Mouse (Mus musculus) liver, embryonic 14.5 days (tissue): ENCODE data around the gene Cyp2j9. TPM values are rescaled to one million over a fixed set of nuclear protein-coding genes. Genes with fewer than 3 reads are reported as not detected.

Source experiments
- ATAC-seq: fragments of 200-750 bp; cut with Nextera tagmentation; 2 replicates; pipeline ENCODE4 v1.8.0; 2017; ENCODE audit warnings: moderate number of reproducible peaks, mild to moderate bottlenecking, moderate library complexity; ENCODE audit not compliant: insufficient read depth
- DNase-seq, 3 experiments: peaks; one replicate each; pipeline ENCODE4 v3.0.0-alpha.2; 2012 to 2013; ENCODE audit warnings: low read depth in 3 of 3, low spot score in 3 of 3
- H3K27ac ChIP-seq: fragments of 300-500 bp; sonication (generic); 2 replicates; pipeline ENCODE4 v1.5.1; 2014; ENCODE audit warnings: moderate library complexity, mild to moderate bottlenecking, control low read depth, inconsistent platforms
- H3K27me3 ChIP-seq: fragments of 300-500 bp; sonication (generic); 2 replicates; pipeline ENCODE4 v1.6.1; 2014; ENCODE audit warnings: mild to moderate bottlenecking, low read length, moderate library complexity; ENCODE audit not compliant: control insufficient read depth, insufficient read depth
- H3K36me3 ChIP-seq: fragments of 300-500 bp; sonication (generic); replicated peaks from 2 replicates; pipeline ENCODE4 v1.6.1; 2014; ENCODE audit warnings: low read depth; ENCODE audit not compliant: control insufficient read depth, insufficient read depth
- H3K4me1 ChIP-seq, 2 experiments: fragments of 200-500 bp in 1 of 2; fragments of 300-500 bp in 1 of 2; sonication (generic) in 1 of 2; replicated peaks; 2 replicates each; pipeline ENCODE4 v1.6.1; 2012 to 2014; ENCODE audit warnings: antibody characterized with exemption in 1 of 2, inconsistent platforms in 1 of 2, low read length in 1 of 2; ENCODE audit not compliant: control insufficient read depth in 2 of 2, insufficient read depth in 2 of 2
- H3K4me2 ChIP-seq: fragments of 300-500 bp; sonication (generic); 2 replicates; pipeline ENCODE4 v1.6.1; 2014; ENCODE audit warnings: low read depth, mild to moderate bottlenecking, control low read depth, moderate library complexity
- H3K4me3 ChIP-seq, 2 experiments: fragments of 200-500 bp in 1 of 2; fragments of 300-500 bp in 1 of 2; sonication (generic) in 1 of 2; 2 replicates each; pipeline ENCODE4 v1.5.1; 2012 to 2014; ENCODE audit warnings: low read depth in 2 of 2, low read length in 2 of 2, mild to moderate bottlenecking in 2 of 2, control low read depth in 1 of 2, inconsistent platforms in 1 of 2, moderate library complexity in 1 of 2; ENCODE audit not compliant: insufficient read depth in 1 of 2
- H3K9ac ChIP-seq: fragments of 300-500 bp; sonication (generic); replicated peaks from 2 replicates; pipeline ENCODE4 v1.6.1; 2014; ENCODE audit warnings: mild to moderate bottlenecking, control low read depth, moderate library complexity
- H3K9me3 ChIP-seq: fragments of 300-500 bp; sonication (generic); 2 replicates; pipeline ENCODE4 v1.6.1; 2016; ENCODE audit warnings: low read length, mixed read lengths; ENCODE audit not compliant: control insufficient read depth
- CTCF ChIP-seq: IDR thresholded peaks from 2 replicates; pipeline ENCODE4 v1.5.1; 2016; ENCODE audit warnings: antibody characterized with exemption, low read depth, control low read depth
- EP300 ChIP-seq: IDR thresholded peaks from 2 replicates; pipeline ENCODE4 v1.6.1; 2016; ENCODE audit warnings: antibody characterized with exemption, low read depth
- WGBS: fragments of 180-500 bp; shearing (Covaris S2); extraction: QIAGEN DNeasy Blood & Tissue Kit; methylation state at CpG from one replicate; pipeline ENCODE4 v1.1.7; 2014; ENCODE audit not compliant: insufficient replicate concordance; 5-methylcytosine and 5-hydroxymethylcytosine counted together
- polyA plus RNA-seq, 2 experiments: library from polyadenylated mRNA; depleted of rRNA in 1 of 2; stranded (reverse) in 1 of 2; unstranded in 1 of 2; fragments of >200 nt; fragmentation: Nextera tagmentation in 1 of 2; extraction: Ambion mirVana in 1 of 2; gene quantifications; 2 replicates each; pipeline versions ENCODE4 v1.2.1 to v1.2.3; 2012 to 2014

The Cyp2j9 gene
- polyA plus RNA-seq, 2 experiments, result 0.09 to 0.22 TPM

DNA sequence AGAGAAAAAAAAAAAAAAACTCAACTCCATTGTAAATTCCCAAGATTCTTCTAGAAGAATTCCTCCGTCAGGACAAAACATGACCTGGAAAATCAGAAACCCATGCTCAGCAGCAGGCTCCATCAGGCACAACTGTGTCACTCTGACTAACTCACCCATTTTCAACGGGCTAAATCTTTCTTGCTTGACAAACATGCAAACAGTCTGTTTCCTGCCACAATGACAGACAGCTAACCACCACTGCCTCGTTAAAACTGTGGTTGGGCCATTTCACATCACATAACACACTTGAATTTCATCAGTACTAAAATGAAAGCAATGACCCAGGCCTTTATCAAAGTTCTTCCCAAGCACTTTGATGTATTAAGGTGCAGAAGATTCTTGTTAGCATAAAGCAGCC is 21.9 kb downstream of the Cyp2j9 start:
- no peak overlapping the region for H3K4me3 ChIP-seq
- TF ChIP-seq EP300, result no peak
- no peaks in the 10 kb centered on the region for H3K4me1 ChIP-seq
- H3K36me3 ChIP-seq, result no peaks in the 10 kb centered on the region
- ATAC-seq (no peak), DNase-seq (no peak)
- H3K27ac ChIP-seq, result no peak overlapping the region
- WGBS, result 18% methylated on average over 3 of the region's 3 CpGs
- H3K4me2 ChIP-seq, result no peak overlapping the region
- H3K9ac ChIP-seq, result no peak overlapping the region
- no peaks in the 10 kb centered on the region for H3K9me3 ChIP-seq
- H3K27me3 ChIP-seq, result no peaks in the 10 kb centered on the region

DNA sequence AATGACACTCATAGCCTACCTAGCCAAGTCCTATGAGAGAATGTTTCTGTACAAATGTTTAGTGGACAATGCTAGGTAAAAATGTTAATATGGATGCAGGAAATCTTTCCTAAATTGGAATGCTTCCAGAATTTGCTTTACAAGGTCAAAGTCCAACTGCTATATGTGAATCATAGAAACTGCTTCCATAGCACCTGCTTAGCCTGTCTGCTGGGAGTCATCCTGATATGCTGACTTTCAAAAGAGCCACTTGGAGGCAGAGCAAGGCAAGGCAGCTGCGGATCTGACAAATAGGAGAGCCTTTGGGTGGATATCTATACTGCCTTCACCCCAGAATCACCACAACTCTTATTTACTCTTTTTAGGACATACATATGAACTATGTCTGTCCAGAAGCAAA is 23.4 kb downstream of the Cyp2j9 start:
- 52% methylated on average over 1 of the region's 1 CpGs for WGBS
- TF ChIP-seq EP300, result no peak
- TF ChIP-seq CTCF, result no peak
- ATAC-seq, result no peak

DNA sequence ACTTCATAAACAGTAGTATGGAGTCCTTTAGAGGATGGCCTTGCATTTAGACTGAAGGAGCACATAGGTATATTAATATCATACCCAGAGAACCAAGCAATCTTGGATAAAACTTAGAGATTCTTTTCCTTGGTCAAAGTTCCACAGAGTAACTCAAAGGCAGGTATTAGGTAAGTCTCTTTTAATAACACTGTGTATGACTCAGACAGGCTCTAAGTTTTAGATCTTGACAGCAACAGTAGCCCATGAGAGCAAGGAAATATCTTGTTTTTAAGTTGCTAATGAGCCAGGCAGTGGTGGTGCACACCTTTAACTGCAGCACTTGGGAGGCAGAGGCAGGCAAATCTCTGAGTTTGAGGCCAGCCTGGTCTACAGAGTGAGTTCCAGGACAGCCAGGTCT is 25.6 kb downstream of the Cyp2j9 start:
- H3K4me3 ChIP-seq, result no peak overlapping the region
- H3K9ac ChIP-seq, result no peak overlapping the region
- no peak overlapping the region for H3K27ac ChIP-seq
- DNase-seq, result no peak
- H3K27me3 ChIP-seq, result no peaks in the 10 kb centered on the region
- no peaks in the 10 kb centered on the region for H3K36me3 ChIP-seq
- no peaks in the 10 kb centered on the region for H3K9me3 ChIP-seq
- ATAC-seq, result no peak
- TF ChIP-seq CTCF (no peak), EP300 (no peak)
- no peaks in the 10 kb centered on the region for H3K4me1 ChIP-seq
- no peak overlapping the region for H3K4me2 ChIP-seq

More for the DNA sequence above, 23.4 kb downstream of the Cyp2j9 start:
- H3K4me1 ChIP-seq, result no peaks in the 10 kb centered on the region
- no peak overlapping the region for H3K27ac ChIP-seq
- no peaks in the 10 kb centered on the region for H3K9me3 ChIP-seq
- no peak overlapping the region for H3K4me2 ChIP-seq
- no peak overlapping the region for H3K9ac ChIP-seq
- no peaks in the 10 kb centered on the region for H3K27me3 ChIP-seq
- DNase-seq, result no peak
- H3K36me3 ChIP-seq, result no peaks in the 10 kb centered on the region
- H3K4me3 ChIP-seq, result no peak overlapping the region

DNA sequence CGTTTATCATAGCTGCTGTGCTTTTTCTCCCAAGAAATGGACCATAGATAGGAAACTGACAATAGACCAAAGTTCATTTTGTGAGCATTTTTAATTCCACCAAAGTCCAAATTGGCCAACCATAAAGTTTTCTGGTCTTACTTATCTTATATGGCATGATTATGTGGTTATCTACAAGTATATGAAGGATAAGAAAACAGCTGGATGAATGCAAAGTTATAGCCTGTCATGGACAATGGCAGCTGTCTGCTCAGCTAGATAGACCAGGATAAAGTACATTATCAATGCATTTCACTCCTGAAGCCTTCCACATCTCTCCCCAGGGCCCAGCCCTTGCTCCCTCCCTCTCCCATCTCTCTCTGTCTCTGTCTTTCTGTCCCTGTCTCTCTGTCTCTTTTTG is 30.9 kb downstream of the Cyp2j9 start:
- 47% methylated on average over 1 of the region's 1 CpGs for WGBS
- TF ChIP-seq CTCF (no peak), EP300 (no peak)

DNA sequence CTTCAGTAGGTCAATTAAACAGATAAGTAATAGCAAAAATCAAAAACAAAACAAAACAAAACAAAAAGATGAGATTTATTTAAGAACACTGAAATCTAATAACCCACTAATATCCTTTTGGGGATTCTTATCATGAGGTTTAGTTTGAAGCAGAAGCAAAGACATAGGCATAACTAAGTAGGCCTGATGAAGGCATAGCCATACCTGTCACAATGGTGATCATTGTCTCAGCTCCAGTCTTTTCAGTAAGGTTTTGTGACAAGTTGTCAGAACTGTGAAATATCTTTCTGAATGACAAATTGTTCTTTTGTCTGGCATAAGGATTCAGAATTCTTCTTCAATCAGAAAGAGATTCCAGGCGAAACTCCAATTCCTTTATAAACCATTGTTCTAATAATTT is 31.6 kb downstream of the Cyp2j9 start:
- Histone ChIP-seq H3K4me1 (no peaks in the 10 kb centered on the region), H3K36me3 (no peaks in the 10 kb centered on the region), H3K27ac (no peak overlapping the region), H3K9ac (no peak overlapping the region), H3K4me3 (no peak overlapping the region), H3K4me2 (no peak overlapping the region), H3K27me3 (no peaks in the 10 kb centered on the region), H3K9me3 (no peaks in the 10 kb centered on the region)
- ATAC-seq, result no peak
- TF ChIP-seq EP300 (no peak), CTCF (no peak)
- no peak for DNase-seq
- 50% methylated on average over 1 of the region's 1 CpGs for WGBS

More for the DNA sequence above, 30.9 kb downstream of the Cyp2j9 start:
- Histone ChIP-seq H3K9me3 (no peaks in the 10 kb centered on the region), H3K27ac (no peak overlapping the region), H3K9ac (no peak overlapping the region), H3K4me1 (no peaks in the 10 kb centered on the region), H3K4me2 (no peak overlapping the region), H3K36me3 (no peaks in the 10 kb centered on the region), H3K4me3 (no peak overlapping the region), H3K27me3 (no peaks in the 10 kb centered on the region)
- ATAC-seq (no peak), DNase-seq (no peak)
